Mouse (Mus musculus) embryo, embryonic 10 days (tissue): ENCODE measurements around the gene Pou2f1.

Experiments used
- DNase-seq: peaks from one replicate; pipeline ENCODE4 v3.0.0-alpha.2; 2015; ENCODE audit warnings: low spot score

Gene Pou2f1

GRCm38 (mm10) chr1:166002520-166003155, at the start of gene Pou2f1:
Pou2f1 (minus strand) TSS chr1:166002678.
- DNase-seq: peak; percentile 96

GRCm38 (mm10) chr1:166049046-166049827, 46.8 kb upstream of the Pou2f1 start:
- DNase-seq: peak; percentile 73

GRCm38 (mm10) chr1:166048230-166048911, 45.9 kb upstream of the Pou2f1 start:
- DNase-seq: peak; percentile 63

GRCm38 (mm10) chr1:166047505-166048170, 45.2 kb upstream of the Pou2f1 start:
- no peak for DNase-seq

GRCm38 (mm10) chr1:166045894-166046197, 43.4 kb upstream of the Pou2f1 start:
- no peak for DNase-seq

GRCm38 (mm10) chr1:166045060-166045893, 42.8 kb upstream of the Pou2f1 start:
- DNase-seq: peak; percentile 78

- DNase-seq: no peak
Measured at GRCm38 (mm10) chr1:166043451-166044149, 41.1 kb upstream of the Pou2f1 start.

- no peak for DNase-seq
Measured at GRCm38 (mm10) chr1:166041501-166041900, 39.0 kb upstream of the Pou2f1 start.

- DNase-seq: no peak
Measured at GRCm38 (mm10) chr1:166038731-166039332, 36.4 kb upstream of the Pou2f1 start.

GRCm38 (mm10) chr1:166035045-166035444, 32.6 kb upstream of the Pou2f1 start:
- DNase-seq: no peak

GRCm38 (mm10) chr1:166031673-166032547, 29.4 kb upstream of the Pou2f1 start:
- no peak for DNase-seq

- DNase-seq: peak; percentile 64
Measured at GRCm38 (mm10) chr1:166023981-166024380, 21.5 kb upstream of the Pou2f1 start.

- no peak for DNase-seq
Measured at GRCm38 (mm10) chr1:166017203-166017602, 14.7 kb upstream of the Pou2f1 start.

GRCm38 (mm10) chr1:166016306-166016705, 13.8 kb upstream of the Pou2f1 start:
- no peak for DNase-seq

GRCm38 (mm10) chr1:166014530-166014929, 12.1 kb upstream of the Pou2f1 start:
- no peak for DNase-seq

GRCm38 (mm10) chr1:166010106-166010505, 7.6 kb upstream of the Pou2f1 start:
- DNase-seq: no peak

GRCm38 (mm10) chr1:166008634-166009350, 6.3 kb upstream of the Pou2f1 start:
- no peak for DNase-seq

- DNase-seq: no peak
Measured at GRCm38 (mm10) chr1:166007026-166007425, 4.5 kb upstream of the Pou2f1 start.
